Mouse (Mus musculus): Measurements from ENCODE around the gene Gm20532.

Gene Gm20532

GRCm38 (mm10) chr2:26586294-26587043, at the start of gene Gm20532:
Gm20532 (plus strand) TSS chr2:26586639.
- peak; percentile 36 to 43 for DNase-seq

GRCm38 (mm10) chr2:26539516-26539915, 46.9 kb upstream of the Gm20532 start:
- no peak for DNase-seq

DNA sequence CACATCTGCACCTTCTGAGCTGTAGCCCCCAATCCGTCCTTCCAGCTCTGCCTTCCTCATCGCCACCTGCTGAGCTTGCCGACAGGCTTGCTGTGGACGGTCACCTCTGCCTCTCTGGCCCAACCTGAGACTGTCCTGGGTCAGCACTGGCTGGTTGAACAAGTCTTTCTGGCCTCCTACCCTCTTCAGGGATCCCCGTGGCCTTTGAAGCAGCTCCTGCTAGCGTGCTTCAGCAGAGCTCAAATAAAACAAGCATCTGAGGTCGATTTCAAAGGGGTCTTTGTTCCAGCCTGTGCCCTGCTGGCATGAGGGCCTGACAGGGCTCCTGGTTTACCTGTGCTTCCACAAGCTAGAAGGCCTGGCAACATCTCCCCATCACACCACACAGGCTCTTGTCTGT, 45.7 kb upstream of the Gm20532 start:
- no peak for DNase-seq

DNA sequence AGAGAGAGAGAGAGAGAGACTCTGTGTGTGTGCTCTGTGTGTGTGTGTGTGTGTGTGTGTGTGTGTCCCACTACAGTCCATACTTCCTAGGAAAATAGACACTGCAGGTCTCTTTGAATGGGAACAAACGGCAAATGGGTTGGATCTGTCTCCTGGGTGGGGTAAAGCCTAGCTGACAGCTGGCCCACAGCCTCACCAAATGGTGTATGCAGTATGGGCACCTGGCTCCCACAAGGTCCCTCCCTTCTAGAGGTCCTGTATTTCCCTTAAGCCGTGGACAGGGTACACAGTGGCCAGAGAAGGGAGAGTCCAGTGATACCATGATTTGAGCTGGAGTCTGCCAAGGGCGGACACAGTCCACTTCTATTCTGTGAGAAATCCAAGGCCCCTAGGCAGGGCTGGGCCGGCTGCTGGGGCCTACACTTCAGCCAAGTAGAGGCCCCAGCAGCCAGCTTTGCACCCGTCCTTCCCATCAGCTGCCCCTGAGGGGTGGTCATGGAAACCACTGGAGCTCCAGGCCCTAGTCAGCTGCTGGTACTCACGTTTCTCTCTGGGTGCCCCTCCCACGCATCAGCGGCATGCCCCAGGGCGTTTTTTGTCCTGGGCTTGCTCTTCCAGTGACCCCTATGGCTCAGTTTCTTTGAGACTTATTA, 45.1 kb upstream of the Gm20532 start:
- no peak for DNase-seq

GRCm38 (mm10) chr2:26543155-26543554, 43.3 kb upstream of the Gm20532 start:
- no peak for DNase-seq

- no peak for DNase-seq
Measured at GRCm38 (mm10) chr2:26543768-26544167, 42.7 kb upstream of the Gm20532 start.

DNA sequence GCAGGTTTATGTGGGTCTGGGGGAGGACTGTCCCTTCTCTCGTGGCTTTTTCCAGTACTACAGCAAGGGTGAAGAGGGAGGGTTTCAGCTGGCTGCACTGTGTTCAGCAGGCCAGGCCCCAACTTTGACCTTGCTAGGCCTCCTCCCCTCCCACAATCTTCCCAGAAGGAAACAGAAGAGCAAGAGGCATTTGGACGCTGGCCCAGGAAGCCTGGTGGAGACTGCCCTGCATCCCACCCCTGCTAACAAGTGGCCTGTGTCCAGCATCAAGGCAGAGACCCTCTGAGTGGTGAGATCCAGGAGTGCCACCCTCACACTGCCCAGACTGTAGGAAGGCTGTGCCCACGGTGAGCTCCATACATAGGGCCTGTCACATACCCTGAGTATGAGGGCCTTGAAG, 42.2 kb upstream of the Gm20532 start:
- no peak for DNase-seq

- no peak for DNase-seq
Measured at GRCm38 (mm10) chr2:26547481-26547880, 39.0 kb upstream of the Gm20532 start.

DNA sequence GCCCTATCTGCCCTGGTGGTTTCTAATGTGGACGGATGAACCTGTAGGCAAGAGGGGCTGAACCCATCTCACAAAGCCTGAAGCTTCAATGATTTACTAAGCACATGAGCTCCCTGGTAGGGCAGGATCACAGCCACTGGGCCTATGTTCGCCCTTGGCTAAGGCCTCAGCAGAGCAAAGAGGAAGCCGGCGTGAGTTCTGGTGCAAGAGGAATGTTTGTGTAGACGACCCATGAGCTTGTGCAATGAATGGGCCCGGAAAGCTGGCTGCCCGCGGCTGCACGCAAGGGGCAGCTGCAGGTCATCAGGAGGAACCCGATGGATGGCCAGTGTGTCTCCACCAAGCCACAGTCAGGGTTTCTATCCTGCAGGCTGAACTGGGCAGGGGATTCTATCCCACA, 36.6 kb upstream of the Gm20532 start:
- peak in 1 of 2 experiments; percentile 27 for DNase-seq

GRCm38 (mm10) chr2:26550205-26550604, 36.2 kb upstream of the Gm20532 start:
- DNase-seq: no peak

- no peak for DNase-seq
Measured at GRCm38 (mm10) chr2:26550777-26551176, 35.7 kb upstream of the Gm20532 start.

GRCm38 (mm10) chr2:26551446-26551845, 35.0 kb upstream of the Gm20532 start:
- DNase-seq: peak; percentile 61 to 73

GRCm38 (mm10) chr2:26552066-26552465, 34.4 kb upstream of the Gm20532 start:
- peak; percentile 63 to 74 for DNase-seq

- DNase-seq: no peak
Measured at GRCm38 (mm10) chr2:26553904-26554303, 32.5 kb upstream of the Gm20532 start.

DNA sequence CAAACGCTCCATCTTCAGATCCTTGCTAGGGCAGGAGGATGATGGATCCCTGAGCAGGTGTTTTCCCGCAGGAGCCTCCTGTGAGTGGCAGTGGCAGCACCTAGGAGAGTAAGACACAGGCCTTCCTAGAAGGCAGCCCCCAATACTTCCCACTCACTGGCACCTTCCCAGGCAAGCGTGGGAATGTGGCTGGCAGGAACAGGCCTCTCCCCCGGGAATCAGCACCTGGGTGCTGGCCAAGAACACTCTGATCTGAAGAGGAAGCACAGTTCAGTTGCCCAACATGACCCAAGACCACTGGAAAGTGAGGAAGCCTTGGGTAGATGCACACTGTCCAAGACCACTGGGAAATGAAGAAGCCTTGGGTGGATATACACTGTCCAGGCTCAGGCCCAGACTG, 31.4 kb upstream of the Gm20532 start:
- no peak for DNase-seq

DNA sequence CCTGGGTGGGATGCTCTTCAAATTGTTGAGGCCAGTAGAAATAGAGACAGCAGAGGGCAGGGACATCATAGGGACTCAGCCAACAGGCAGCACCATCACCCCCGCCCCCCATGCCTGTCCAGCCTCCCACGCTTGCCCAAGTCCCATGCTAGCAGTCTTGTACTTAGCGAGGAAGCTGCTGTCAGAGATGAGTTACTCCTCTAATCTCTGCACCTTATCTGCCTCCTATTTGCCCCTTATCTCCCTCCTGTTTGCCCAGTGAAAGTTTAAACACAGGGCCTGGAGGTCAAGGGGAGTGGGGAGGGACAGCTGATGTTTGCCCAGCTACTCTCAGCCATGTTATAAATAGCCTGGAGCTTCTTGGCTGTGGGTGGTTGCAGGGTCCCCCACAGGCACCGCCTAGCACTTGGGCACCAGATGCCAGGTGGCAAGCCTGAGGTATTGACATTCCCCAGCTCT, 29.9 kb upstream of the Gm20532 start:
- DNase-seq: no peak

DNA sequence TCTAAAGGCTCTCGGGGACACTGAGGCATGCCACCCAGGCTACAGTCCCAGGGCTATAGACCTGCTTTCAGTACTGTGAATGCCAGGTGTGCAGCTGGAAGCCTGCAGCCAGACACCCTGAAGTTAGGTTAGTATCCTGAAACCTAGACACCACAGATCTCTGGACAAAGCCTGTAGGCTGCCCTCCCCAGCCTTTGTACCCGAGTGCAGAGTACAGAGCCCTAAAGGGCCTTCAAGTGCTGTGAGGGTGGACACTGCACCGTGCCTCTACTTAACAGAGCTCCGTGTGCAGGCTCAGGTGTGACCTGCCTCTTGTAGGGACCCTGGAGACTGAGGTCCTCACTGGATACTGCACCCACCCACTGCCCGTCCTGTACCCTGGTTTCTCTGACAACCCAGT, 25.9 kb upstream of the Gm20532 start:
- DNase-seq: no peak

DNA sequence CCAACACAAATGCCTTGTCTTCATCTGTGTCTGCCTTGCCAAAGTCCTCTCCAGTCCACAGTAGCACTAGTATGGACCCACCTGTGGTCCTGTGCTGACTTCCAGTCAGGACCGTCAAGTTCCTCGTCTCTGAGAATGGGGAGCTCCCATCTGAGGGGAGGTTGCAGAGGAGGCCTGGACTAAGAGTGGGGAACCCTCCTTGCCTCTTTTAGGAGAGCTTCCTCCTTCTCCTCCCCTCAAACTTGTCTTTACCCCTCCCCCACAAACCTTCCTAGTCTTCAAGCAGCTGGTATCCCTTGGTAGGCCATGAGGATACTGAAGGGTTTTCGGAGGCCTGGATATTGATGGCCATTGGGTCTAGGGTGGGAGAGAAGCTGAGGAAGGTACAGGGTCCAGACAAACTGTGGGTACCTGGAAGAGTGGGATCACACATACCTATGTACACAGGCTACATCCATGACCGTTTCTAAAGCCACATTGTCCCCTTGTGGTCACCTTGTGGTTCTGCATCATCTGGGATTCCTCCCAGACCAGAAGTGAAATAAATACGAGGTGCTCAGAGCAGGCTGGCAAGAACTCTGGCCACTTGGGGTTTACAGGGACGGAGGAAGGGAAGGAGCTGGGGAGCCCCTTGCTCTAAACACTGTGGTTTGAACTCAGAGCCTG, 25.0 kb upstream of the Gm20532 start:
- no peak for DNase-seq

DNA sequence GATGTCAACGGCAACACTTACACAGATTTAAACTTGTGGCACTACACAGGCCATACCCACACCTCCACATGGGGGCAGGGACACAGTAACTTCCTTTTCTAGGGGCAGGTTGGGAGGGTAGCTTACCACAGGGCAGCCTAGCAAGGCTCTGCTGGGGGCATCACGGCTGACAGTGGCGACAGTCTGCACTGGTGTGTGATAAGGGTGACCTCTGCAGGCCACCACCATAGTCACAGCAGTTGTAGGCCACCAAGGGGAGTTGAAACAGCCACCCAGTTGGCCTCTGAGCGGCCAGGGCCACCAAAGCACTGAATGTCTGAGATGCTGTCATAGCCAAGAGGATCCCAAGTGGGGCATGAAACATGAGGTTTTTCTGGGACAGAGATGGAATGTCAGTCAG, 20.2 kb upstream of the Gm20532 start:
- DNase-seq: peak; percentile 61 to 69

DNA sequence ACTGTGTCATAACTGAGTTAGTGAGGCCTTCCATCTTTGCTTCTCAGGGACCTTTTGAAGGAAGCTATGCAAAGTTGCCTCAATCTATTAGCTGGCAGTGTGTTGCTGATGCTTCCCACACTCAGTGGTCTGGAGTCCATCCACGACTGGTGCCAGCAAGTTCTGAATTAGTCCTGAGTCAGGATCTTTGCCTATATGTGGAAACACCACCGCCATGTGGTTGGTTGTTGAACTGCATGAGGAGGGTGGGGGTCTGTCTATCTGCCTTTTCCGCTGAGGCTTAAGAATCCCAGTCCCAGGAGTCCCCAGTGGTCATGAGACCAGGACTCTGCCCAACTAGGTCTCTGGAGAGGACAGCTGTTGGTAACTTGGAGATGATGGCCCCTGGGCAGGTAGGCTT, 16.4 kb upstream of the Gm20532 start:
- DNase-seq: no peak

GRCm38 (mm10) chr2:26571400-26571799, 15.0 kb upstream of the Gm20532 start:
- no peak for DNase-seq

GRCm38 (mm10) chr2:26571826-26572225, 14.6 kb upstream of the Gm20532 start:
- no peak for DNase-seq

- DNase-seq: no peak
Measured at GRCm38 (mm10) chr2:26573396-26573795, 13.0 kb upstream of the Gm20532 start.

GRCm38 (mm10) chr2:26573807-26574206, 12.6 kb upstream of the Gm20532 start:
- DNase-seq: no peak
